Mouse (Mus musculus) inflammation-experienced regulatory T-cells, adult 6 months (primary cell): ENCODE results near the gene Prkar2b. TPM values are rescaled to one million over a fixed set of nuclear protein-coding genes. Genes with fewer than 3 reads are reported as not detected.

Experiments used
- ATAC-seq: one replicate; pipeline ENCODE4 v1.8.0; 2017
- polyA plus RNA-seq, 3 experiments: library from polyadenylated mRNA; unstranded; fragments of 100-300 nt; shearing (Covaris generic); gene quantifications; one replicate each; pipeline ENCODE4 v1.2.1; 2017

The Prkar2b gene
- polyA plus RNA-seq, 3 experiments from 2014 or later: 0.38 to 0.77 (median 0.67) TPM

- ATAC-seq: no peak
Observed at GRCm38 (mm10) chr12:31965517-31966212, 95.4 kb downstream of the Prkar2b start.

GRCm38 (mm10) chr12:31964074-31964473 lies 97.0 kb downstream of the Prkar2b start:
- ATAC-seq: no peak

GRCm38 (mm10) chr12:31955843-31956242 lies 105.3 kb downstream of the Prkar2b start:
- no peak for ATAC-seq

GRCm38 (mm10) chr12:31950659-31951031 lies 110.5 kb downstream of the Prkar2b start:
- no peak for ATAC-seq

- peak; percentile 87 for ATAC-seq
Observed at GRCm38 (mm10) chr12:31949759-31950658, 111.1 kb downstream of the Prkar2b start, which contains the start of gene Hbp1. TSS of gene Hbp1 (minus strand) at chr12:31950535.

GRCm38 (mm10) chr12:31949193-31949741 lies 111.8 kb downstream of the Prkar2b start:
- ATAC-seq: peak; percentile 4

GRCm38 (mm10) chr12:31948101-31949000 lies 112.7 kb downstream of the Prkar2b start:
- ATAC-seq: no peak

- no peak for ATAC-seq
Observed at GRCm38 (mm10) chr12:31947476-31947875, 113.6 kb downstream of the Prkar2b start.

GRCm38 (mm10) chr12:31944405-31944804 lies 116.7 kb downstream of the Prkar2b start:
- no peak for ATAC-seq

GRCm38 (mm10) chr12:31943020-31943654 lies 118.0 kb downstream of the Prkar2b start:
- no peak for ATAC-seq

- ATAC-seq: no peak
Observed at GRCm38 (mm10) chr12:31939026-31939425, 122.1 kb downstream of the Prkar2b start.

- no peak for ATAC-seq
Observed at GRCm38 (mm10) chr12:31938391-31938997, 122.6 kb downstream of the Prkar2b start.

- no peak for ATAC-seq
Observed at GRCm38 (mm10) chr12:31937613-31938012, 123.5 kb downstream of the Prkar2b start.

GRCm38 (mm10) chr12:31936657-31937300 lies 124.3 kb downstream of the Prkar2b start:
- no peak for ATAC-seq

GRCm38 (mm10) chr12:31931818-31932217 lies 129.3 kb downstream of the Prkar2b start:
- no peak for ATAC-seq

- ATAC-seq: no peak
Observed at GRCm38 (mm10) chr12:31928498-31928897, 132.6 kb downstream of the Prkar2b start.

GRCm38 (mm10) chr12:31926661-31927061 lies 134.4 kb downstream of the Prkar2b start:
- ATAC-seq: peak; percentile 56

- no peak for ATAC-seq
Observed at GRCm38 (mm10) chr12:31925343-31925742, 135.8 kb downstream of the Prkar2b start.

GRCm38 (mm10) chr12:31924135-31924534 lies 137.0 kb downstream of the Prkar2b start:
- no peak for ATAC-seq
